Mouse (Mus musculus): Measurements from ENCODE around the gene Rnf222.

The Rnf222 gene

DNA sequence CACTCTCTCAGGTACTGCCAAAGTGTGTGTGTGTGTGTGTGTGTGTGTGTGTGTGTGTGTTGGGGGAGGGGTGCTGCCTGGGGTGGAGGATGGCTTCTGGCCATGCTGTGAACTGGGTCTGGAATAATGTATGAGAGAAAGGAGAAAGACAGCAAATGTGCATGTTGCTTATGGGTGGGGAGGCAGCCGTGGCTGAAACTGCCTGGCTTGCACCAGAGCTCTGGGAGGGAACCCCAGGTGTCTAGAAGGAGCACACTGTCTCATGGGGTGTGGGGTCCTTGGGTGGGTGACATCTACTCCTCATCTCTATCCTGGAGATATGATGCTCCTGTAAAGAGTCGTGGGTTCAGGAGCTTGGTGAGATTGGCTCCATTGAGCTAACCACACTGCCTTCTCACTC lies 300 bp downstream of the Rnf222 start:
- in situ Hi-C loops (cut with MseI, MboI), result no loop called here

DNA sequence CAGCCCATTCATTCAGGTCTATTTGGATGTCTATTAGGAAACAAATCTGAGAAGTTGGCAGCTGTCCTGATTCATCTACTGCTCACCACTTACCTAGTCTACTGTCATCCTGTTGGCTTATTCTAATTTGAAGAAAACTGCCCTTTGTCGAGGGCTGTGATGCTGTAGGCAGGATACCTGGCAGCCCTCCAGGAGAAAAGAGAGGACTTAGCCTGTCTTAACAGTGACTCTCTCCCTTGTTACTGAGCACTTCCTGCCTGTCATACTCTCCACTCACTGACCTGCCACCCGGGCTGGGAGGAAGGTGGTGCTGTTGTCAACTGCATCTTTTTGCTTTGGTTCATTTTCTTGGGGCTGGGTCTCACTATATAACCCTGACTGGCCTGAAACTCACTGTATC lies 2.3 kb downstream of the Rnf222 start:
- in situ Hi-C loops (cut with MseI, MboI), result no loop called here

DNA sequence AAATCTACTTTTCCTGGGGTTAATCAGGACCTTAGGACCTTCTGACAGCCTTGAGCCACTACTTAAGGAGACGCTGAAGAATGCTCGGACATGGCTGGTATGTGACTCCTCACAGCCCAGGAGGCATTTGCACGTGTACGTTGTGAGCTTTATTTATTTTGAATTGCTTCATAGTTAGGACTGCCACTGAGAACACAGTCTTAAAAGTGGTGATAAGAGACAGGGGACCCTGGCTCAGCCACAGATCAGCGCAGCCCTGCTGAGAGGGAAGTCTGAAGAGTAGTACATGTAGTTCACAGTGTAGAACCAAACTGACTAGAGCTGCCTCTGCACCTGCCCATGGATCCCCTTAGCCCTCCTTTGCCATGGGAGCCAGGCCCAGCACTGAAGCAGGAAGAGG lies 3.5 kb downstream of the Rnf222 start:
- in situ Hi-C loops (cut with MseI, MboI), result no loop called here

DNA sequence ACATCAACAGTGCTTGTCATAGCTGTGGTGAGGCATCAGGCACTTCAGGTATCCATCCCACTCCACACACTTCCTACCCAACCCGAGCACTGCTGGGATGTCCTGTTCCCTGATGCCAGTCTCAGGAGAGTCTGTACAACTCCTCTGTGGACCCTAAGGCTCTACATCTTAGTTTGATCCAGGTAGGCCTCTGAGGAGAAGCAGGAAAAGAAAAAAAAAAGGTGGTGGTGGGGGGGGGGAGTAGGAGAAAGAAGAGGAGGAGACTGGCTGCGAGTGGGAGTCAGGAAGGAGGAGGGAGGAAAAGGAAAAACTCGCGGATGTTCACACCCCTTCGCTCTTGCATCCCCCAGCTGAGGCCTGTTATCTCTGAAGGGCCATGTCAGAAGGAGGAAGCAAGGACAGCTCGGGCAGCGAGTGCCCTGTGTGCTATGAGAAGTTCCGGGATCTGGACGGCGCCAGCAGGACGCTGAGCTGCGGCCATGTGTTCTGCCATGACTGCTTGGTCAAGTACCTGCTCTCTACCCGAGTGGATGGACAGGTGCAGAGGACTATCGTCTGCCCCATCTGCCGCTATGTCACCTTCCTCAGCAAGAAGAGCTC lies 4.0 kb downstream of the Rnf222 start:
- in situ Hi-C loops (cut with MseI, MboI), result no loop called here

DNA sequence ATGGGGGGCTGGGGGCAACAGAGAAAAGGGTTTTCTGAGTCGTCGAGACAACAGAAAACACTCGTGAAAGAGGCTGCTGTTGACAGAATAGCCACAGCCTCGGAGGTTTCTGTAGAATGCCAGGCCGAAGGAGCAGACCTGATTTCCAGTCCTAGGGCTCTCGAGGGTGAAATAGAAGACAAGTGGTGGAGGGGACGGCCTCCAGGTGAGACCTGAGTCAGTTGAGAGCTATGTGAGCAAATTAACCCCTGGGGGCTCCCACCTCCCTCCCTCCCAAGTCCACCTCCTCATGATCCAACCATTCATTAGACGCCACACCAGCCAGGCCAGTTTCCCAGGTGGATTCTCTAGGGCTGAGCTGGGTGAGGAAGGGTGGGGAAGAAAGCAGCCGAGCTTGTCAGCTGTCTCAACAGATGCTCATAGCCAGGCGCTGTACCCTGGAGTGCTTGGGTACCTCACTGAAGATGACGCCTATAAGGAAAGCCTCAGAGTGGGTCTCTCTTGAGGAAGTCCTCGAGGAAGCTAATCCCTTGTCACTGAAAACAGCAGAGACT lies 5.6 kb downstream of the Rnf222 start:
- in situ Hi-C loops (cut with MseI, MboI), result no loop called here

DNA sequence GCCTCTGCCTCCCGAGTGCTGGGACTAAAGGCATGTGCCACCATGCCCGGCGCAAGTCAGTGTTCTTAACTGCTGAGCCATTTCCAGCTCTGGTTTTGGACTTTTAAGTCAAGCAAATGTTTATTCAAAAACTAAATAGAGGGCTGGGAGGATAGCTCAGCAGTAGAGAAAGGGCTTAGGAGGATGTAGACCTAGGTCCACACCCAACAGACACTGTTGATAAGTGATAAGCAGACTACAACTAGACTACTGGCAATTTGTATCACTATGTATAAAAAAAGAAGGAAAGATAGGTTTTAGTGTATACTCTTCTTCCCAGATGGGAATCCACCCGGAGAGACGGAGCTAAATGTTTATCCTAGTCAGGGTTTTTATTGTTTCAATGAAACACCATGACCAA lies 7.9 kb downstream of the Rnf222 start:
- in situ Hi-C loops (cut with MseI, MboI), result no loop called here

DNA sequence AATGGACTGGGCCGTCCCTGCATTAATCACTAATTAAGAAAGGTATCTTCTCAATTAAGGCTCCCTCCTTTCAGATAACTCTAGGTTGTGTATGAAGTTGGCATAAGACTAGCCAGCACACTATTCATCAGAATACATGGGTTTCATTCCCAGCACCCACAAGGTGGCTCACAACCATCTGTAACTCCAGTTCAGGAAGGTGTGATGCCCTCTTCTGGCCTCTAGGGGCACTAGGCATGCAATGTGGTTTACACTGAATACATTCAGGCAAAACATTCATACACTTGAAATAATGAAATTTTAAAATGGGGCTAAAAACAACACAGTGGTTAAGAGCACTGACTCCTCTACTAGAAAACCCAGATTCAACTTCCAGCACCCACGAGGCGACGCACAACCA lies 8.8 kb downstream of the Rnf222 start:
- in situ Hi-C loops (cut with MseI, MboI), result no loop called here

DNA sequence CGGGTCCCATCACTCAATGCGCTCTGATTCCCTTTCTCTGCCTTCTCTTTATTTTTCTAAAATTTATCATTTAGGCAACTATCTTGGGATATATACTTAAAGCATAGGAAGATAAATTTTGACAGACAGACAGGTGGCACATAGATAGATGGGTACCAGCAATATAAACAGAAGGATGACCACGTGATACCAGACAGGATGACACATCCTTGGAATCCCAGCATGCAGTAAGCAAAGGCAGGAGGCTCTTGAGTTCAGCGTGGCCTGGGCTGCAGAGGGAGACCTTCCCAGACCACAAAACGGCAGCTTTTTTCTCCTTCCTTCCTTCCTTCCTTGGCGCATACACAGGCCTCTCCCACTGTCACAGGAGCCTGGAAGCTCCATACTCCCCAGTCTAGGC lies 9.5 kb downstream of the Rnf222 start:
- in situ Hi-C loops (cut with MseI, MboI), result no loop called here

DNA sequence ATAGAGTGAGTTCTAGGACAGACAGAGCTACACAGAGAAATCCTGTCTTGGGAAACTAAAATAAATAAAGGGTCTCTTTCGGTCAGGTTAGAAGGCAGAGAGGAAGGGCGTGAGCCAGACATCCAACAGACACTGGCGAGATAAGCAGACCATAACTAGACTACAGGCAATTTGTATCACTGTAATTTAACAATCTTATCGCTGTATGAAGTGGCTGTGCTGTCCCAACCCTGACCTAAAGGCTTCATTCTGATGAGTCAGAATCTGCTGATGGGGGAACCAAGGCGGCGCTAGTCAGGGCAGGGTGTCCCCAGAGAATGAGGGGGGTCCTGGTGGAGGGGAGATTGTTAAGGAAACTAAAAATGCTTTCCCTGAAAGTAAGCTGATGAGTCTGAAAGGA lies 10.4 kb downstream of the Rnf222 start:
- in situ Hi-C loops (cut with MseI, MboI), result no loop called here

DNA sequence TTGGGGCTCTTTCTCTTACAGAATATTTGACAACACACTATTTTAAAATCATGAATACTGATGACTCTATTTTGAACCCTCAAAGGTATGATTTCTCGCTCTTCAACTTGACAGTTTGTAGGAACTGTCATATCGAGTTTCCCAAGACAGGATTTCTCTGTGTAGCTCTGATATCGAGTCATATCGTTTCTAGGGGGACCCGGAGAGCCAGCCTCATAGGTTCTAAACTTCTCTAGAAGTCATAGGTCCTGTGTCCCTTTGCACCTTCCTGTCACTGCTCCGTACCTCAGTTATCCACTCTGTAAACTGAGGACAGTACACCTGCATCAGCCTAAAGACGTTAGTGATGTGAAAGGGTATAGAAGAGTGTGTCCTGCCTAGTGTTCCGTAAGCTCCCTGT lies 11.5 kb downstream of the Rnf222 start:
- in situ Hi-C loops (cut with MseI, MboI), result no loop called here

DNA sequence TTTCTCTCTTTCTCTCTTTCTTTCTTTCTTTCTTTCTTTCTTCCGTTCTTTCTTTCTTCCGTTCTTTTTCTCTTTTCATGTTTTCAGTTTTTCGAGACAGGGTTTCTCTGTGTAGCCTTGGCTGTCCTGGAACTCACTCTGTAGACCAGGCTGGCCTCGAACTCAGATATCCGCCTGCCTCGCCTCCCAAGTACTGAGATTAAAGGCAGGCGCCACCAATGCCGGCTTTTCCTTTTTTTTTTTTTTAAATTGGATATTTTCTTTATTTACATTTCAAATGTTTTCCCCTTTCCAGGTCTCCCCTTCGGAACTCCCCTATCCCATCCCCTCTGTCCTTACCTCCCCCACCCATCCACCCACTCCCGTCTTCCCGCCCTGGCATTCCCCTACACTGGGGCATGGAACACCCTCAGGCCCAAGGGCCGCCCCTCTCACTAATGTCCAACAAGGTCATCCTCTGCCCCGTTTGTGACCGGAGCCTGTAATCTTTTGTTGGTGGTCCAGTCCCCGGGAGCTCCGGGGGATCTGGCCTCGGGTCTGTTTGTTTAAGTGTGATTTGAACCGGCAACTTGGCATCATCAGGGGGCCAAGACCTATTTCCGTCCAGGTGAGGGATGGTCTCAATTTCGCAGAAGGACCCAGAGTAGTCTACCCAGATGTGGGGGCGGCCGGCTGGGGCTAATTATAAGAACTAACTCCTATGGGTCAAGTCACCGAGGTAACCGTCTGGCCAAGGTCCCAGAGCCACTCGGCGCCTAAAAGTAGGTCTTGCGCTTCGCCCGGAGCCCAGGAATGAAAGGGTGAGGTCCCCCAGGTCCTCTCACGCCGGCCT lies 12.4 kb downstream of the Rnf222 start:
- in situ Hi-C loops (cut with MseI, MboI), result no loop called here

DNA sequence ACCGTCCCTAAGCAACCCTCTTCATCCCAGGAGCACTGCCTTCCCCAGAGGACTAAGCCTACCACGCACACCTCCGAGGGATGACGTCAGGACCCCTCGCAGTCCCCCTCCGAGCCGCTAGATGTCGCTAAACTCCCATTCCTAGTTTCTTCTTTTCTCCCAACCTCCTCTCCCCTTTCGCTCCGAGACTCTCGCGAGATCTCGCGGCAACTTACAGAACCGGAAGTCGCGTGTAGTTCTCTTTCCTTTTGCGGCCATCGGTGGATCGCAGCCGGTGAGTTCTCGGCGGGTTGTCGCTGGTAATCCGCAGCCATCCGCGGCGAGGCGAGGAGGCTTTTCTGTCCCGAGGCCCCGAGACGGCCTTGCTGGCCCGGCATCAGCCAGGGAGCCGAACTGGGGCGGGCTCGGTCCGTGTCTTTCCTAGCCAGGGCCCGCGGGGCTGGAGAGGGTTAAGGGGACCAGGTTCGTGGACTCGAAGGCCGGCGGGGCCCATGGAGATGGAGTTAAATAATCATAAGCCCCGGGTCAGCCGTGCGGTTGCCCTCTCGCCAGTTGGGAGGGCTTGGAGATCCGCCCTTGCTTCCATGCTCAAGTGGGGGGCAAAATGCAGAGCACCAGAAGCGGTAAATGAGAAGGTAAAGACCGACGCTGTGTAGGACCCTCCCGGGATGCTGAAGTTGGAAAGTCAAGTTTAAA lies 13.1 kb downstream of the Rnf222 start, which contains the start of gene Rpl26:
TSS of gene Rpl26 (plus strand) at position 233 of the 696 bp plus-strand sequence.
- in situ Hi-C loops (cut with MseI, MboI), result no loop called here

DNA sequence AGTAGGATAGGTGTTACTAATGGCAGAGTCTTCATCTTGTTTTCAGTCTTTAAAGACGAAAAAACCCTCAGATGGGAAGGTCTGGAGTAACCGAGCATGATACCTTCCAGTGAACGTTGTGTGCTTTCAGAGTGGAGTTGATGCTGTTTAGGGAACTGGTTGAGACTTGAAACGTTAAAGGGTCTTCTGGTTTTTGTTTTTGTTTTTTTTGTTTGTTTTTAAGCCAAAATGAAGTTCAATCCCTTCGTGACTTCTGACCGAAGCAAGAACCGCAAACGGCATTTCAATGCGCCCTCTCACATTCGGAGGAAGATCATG lies 13.7 kb downstream of the Rnf222 start:
- in situ Hi-C loops (cut with MseI, MboI), result no loop called here

DNA sequence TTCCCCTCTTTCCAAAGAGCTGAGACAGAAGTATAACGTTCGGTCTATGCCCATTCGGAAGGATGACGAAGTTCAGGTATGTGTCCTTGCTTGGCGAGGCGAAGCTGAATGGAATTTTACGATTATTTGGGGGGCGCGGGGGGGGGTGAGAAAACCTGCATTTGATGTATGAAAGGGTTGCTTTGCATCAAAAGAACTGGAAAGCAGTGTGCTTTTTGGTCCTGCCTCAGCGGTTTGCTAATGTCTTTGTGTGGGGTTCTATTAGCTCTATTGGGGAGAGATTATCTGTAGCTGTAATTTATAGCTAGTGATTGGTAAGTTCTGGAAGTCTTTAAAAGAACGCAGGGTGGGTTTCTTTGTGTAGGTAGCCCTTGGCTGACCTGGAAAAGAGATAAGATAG lies 14.0 kb downstream of the Rnf222 start:
- in situ Hi-C loops (cut with MseI, MboI), result no loop called here

DNA sequence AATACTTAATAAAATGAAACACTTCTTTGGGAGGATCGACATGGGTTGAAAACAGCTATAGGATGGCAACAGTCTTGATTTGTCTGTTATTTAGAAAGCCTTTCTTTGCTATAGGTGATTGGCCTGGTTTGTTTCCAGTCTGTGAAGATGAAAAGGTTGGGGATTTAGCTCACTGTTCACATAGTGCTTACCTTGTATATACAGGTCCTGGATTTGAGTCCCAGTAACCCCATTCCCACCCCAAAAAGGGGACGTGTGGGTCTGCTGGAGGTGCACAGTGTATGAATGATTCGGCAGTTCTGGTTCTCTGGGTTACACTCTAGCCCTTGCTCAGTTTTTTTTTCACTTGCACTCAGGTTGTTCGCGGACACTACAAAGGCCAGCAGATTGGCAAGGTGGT lies 14.5 kb downstream of the Rnf222 start:
- in situ Hi-C loops (cut with MseI, MboI), result no loop called here

DNA sequence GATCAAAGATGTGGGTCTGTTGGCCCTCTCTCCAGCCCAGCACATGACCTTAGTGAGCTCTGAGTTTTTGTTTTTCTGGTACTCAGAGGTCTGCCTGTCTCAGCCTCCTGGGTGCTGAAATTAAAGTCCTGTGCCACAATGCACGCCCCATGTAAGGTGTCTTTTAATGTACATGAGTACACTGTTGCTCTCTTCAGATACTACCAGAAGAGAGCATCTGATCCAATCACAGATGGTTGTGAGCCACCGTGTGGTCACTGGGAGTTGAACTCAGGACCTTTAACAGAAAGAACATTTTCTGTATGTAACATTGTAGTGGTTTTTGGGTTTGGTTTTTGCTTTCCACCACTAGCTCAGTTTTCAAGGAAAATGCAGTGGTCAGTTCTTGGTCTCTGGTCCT lies 15.4 kb downstream of the Rnf222 start:
- in situ Hi-C loops (cut with MseI, MboI), result no loop called here

DNA sequence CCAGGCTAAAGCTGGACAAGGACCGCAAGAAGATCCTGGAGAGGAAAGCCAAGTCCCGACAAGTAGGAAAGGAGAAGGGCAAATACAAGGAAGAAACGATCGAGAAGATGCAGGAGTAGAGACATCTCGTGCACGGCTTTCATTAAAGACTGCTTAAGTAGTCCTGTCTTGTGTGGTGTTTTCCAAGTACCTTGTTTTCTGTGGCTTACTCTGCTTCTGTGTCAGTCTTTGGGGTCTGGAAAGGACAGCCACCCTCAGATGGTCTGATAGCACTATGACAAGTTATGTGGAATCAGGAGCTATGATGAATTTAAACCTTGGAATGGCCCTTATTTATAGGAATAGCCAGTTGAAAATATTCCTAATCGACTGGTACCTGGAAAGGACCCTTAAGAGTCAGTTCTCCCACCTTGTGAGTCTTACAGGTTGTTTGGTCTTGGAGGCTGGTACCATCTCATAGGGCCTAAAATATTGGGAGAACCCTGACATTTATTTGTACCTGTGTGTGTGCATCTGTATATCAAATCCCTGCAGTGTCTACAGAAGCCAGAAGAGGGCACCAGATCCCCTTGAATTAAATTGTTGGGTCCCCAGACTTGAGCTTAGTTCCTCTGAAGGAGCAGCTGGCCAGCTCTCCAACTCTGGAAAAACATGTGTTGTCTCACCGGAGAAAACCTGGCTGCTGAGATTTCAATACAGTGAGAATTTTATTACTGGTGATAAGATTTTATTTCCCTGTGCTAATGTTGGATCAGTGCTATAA lies 16.2 kb downstream of the Rnf222 start:
- in situ Hi-C loops (cut with MseI, MboI), result loop anchor here (5.0 kb wide), 1 partner anchor 78 kb away; no protein-coding TSS in a partner anchor

DNA sequence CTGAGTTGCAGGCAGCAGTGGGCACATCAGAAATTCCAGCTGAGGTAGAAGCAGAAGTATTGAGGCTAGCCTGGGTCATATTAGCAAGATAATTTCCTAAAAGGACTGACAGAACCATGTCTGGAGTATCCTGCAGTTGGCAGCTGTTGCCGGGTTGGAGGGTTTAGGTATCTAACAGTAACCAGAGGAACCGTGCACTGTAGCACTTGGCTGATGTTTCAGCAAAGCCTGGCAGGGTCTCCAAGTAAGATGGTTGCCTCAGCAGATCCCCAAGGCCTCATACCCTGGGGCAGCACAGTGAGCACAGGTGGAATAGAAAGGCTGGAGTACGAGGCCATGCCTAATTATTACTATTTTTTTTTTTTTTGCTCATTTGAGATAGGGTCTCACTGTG lies 16.8 kb downstream of the Rnf222 start:
- in situ Hi-C loops (cut with MseI, MboI), result loop anchor here (5.0 kb wide), 1 partner anchor 77 kb away; no protein-coding TSS in a partner anchor

DNA sequence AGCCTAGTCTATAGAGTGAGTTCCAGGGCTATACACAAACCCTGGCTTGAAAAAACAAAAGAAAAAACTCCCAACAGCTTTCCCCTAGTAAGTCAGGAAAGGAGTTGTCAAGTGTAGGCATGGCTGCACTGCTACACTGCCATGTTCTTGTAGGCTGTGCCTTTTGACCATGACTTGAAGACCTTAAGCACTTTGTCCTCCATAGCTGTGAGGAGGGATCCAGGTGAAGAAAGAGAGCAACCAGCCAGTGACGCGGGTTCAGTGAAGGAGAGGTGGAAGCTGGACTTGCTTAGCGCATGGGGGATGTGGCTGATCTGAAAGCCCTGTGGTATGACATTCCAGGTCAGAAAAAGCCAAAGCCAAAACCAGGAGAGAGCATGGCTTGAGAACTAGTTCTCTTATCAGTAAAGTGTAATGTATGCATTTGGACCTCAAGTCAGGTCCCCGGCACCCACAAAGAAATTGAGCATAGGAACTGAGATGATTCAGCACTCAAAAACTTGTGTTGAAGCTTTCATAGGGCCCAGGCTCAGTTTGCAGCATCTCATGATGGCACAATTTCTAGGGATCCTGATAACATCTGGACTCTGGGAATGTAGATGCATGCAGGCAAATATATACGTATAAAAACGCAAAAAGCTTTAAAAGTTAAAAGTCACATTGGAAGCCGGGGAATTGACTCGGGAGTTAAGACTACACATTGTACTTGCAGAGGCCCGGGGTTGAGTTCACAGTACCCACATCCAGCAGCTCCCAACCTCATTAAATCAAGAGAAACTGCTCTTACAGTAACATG lies 17.5 kb downstream of the Rnf222 start:
- in situ Hi-C loops (cut with MseI, MboI), result loop anchor here (5.0 kb wide), 1 partner anchor 76 kb away; no protein-coding TSS in a partner anchor

DNA sequence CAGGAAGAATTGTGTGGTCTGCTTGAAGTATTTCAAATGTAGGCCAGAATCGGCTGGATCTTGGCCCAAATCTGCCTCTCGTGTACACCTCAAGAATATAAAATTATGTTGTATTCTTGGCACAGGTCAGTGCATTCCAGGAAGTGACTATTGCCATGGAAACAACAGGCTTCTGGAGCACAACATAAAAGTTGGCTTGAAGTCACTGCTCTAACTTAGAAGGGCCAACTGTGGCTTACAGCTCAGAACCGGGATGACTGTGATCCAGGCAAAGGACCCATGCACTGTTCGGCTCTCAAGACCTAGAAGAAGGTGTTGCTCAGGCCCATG lies 18.1 kb downstream of the Rnf222 start:
- in situ Hi-C loops (cut with MseI, MboI), result loop anchor here (5.0 kb wide), 1 partner anchor 76 kb away; no protein-coding TSS in a partner anchor

DNA sequence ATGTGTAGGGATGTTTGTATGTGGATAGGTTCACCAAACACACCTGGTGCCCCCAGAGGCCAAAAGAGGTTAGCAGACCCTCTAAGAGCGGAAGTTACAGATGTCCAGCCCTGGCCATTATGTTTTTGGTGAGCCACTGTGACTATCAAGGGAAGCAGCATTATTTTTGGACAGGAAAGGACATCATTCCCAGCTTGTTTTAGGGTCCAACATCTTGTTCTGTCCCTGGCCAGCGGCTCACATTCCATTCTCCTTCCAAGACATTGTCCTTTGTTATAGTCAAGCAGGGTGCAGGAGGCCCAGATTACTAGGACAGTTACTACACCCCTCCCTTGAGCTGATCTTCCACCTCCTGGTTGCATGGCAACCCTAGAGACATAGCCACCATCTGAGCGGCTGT lies 18.9 kb downstream of the Rnf222 start:
- in situ Hi-C loops (cut with MseI, MboI), result loop anchor here (5.0 kb wide), 1 partner anchor 75 kb away; no protein-coding TSS in a partner anchor
